Mouse (Mus musculus) thymus, adult 2 months (tissue): Measurements from ENCODE around the gene Fndc5. TPM values are rescaled to one million over a fixed set of nuclear protein-coding genes. Genes with fewer than 3 reads are reported as not detected.

Experiments
- DNase-seq: peaks from one replicate; pipeline ENCODE4 v3.0.0; 2021
- H3K27ac ChIP-seq: fragments of 200-500 bp; 2 replicates; pipeline ENCODE4 v1.5.1; 2012; ENCODE audit warnings: low read length, control low read depth; ENCODE audit not compliant: control insufficient read depth, insufficient read depth
- H3K27me3 ChIP-seq: fragments of 200-500 bp; 2 replicates; pipeline ENCODE4 v1.6.1; 2012; ENCODE audit warnings: mild to moderate bottlenecking, low read length, moderate library complexity, mixed read lengths; ENCODE audit not compliant: control insufficient read depth, insufficient read depth
- H3K36me3 ChIP-seq: fragments of 200-500 bp; 2 replicates; pipeline ENCODE4 v1.6.1; 2012; ENCODE audit warnings: mild to moderate bottlenecking, low read length, moderate library complexity; ENCODE audit not compliant: control insufficient read depth, insufficient read depth
- H3K4me1 ChIP-seq: fragments of 200-500 bp; replicated peaks from 2 replicates; pipeline ENCODE4 v1.6.1; 2012; ENCODE audit warnings: low read length; ENCODE audit not compliant: control insufficient read depth, insufficient read depth
- H3K4me3 ChIP-seq: fragments of 200-500 bp; 2 replicates; pipeline ENCODE4 v1.5.1; 2012; ENCODE audit warnings: mild to moderate bottlenecking, low read length, control low read depth, moderate library complexity; ENCODE audit not compliant: control insufficient read depth, insufficient read depth
- CTCF ChIP-seq: fragments of 200-500 bp; IDR thresholded peaks from 2 replicates; pipeline ENCODE4 v1.5.1; 2012; ENCODE audit warnings: mild to moderate bottlenecking, control low read depth, low read length, moderate library complexity, borderline replicate concordance; ENCODE audit not compliant: control insufficient read depth, poor library complexity, insufficient read depth; ENCODE audit errors: extremely low read depth
- POLR2A ChIP-seq: fragments of 200-500 bp; IDR thresholded peaks from 2 replicates; pipeline ENCODE4 v1.6.1; 2012; ENCODE audit warnings: mild to moderate bottlenecking, low read length, control low read depth, moderate library complexity; ENCODE audit not compliant: control insufficient read depth, poor library complexity, insufficient read depth; ENCODE audit errors: extremely low read depth
- WGBS: fragments of 180-500 bp; shearing (Covaris S2); methylation state at CpG from one replicate; pipeline ENCODE4 v1.1.7; 2018; 5-methylcytosine and 5-hydroxymethylcytosine counted together
- polyA plus RNA-seq: library from polyadenylated mRNA; depleted of rRNA; stranded (reverse); fragments of >200 nt; gene quantifications from 2 replicates; pipeline ENCODE4 v1.2.3, GENCODE M21; 2012; rRNA removed

Gene Fndc5
- polyA plus RNA-seq, 1 experiment, result 7.0 TPM

DNA sequence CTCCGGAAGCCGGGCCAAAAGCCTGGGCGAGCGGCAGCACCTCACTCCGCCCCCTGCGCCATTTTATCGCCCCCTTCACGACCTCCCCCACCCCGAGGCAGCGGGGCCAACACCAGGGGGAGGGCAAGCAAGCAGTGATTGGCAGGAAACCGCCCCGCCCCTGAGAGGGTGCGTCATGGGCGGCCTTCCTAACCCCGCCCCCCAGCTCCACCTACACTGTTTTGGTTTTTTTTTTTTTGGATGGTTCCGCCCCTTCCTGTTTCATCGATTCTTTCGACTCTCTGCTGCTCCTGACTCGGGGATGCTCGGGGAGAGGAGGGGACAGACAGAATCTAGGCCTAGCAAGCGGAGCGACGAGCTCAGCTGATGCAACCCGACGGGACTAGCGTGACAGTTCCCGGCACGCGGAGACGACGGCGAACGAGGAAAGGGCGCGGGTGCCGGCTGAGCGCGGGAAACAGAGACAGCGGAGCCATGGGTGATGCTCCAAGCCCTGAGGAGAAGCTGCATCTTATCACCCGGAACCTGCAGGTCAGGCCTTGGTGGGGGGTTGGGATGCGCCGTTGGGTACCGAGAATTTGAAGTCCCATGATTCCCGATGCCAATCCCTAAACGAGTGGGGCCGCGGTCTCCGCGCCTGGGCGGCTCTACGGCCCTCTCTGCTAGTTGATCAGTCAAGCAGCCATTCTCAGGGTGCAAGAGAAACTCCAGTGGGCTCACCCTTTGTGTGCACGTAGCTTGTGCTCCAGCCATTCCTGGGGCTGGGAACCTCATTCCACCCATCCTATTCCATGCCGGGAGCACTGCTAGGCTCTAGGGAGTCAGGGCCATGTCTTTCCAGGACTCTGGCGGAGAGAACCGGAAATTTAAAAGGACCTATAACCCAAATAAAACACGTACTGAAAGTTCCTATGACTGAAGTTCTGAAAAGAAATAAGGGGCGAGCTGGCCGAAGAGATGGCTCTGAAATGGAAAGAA, 53.0 kb downstream of the Fndc5 start, which contains the start of the genes S100pbp and Yars:
Gene S100pbp, minus strand, starts transcription at position 186 of the 978 bp plus-strand sequence.
Gene Yars, plus strand, starts transcription at position 219 of the 978 bp plus-strand sequence.
- TF ChIP-seq CTCF (no peak; the same call in 1 of the 2 replicates), POLR2A (peak; percentile 24; the same call in 1 of the 2 replicates)
- WGBS, result under 1% methylated on average over 54 of the region's 58 CpGs

DNA sequence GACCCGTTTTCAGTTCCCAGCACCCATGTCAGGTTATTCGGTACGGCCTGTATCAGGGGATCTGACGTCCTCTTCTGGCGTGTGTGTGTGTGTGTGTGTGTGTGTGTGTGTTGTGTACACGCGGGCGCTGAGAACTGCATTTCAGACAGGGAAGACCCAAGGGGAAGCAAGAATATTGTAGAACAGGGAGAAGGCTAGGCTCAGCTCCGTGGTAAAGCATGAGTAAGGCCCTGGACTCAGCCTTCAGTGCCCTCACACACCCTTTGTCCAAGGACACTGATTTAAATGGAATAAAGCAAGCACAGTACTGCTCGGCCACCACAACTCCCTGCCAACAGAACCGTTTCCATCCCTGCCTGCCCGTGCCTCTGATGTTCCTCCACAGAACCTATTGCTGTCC, 53.7 kb downstream of the Fndc5 start:
- H3K27ac ChIP-seq, result no peak overlapping the region
- H3K4me1 ChIP-seq, result peaks cover 7% of the 10 kb centered on the region
- no peak for DNase-seq

More for the DNA sequence above, 53.0 kb downstream of the Fndc5 start, which contains the start of the genes S100pbp and Yars:
- peak; percentile 99 for DNase-seq
- Histone ChIP-seq H3K4me1 (peaks cover 7% of the 10 kb centered on the region), H3K36me3 (no peaks in the 10 kb centered on the region), H3K27me3 (no peaks in the 10 kb centered on the region), H3K4me3 (peak within 1 kb of the TSS; percentile 96), H3K27ac (peak within 1 kb of the TSS; percentile 23; the same call in 1 of the 2 replicates)

DNA sequence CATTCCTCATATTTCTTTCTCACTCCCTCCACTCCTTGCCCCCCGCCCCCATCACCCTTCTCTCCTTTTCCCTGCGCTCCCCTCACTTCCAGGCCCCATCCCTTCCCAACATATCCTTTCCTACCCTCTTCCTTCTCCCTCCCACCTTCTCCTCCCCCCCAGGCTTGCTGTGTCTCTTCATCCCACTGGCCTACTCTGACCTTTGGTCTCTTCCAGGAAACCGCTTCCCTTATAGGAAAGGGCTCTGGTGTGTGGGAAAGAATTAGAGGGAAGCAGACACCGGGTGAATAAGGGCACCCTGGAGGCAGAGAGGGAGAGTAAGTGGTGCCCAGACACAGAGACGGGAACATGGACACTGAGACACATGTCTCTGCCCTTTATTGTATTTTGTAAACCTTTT, 54.9 kb downstream of the Fndc5 start:
- no peak for DNase-seq
- TF ChIP-seq POLR2A (no peak), CTCF (no peak)

More for the DNA sequence above, 53.7 kb downstream of the Fndc5 start:
- Histone ChIP-seq H3K27me3 (no peaks in the 10 kb centered on the region), H3K36me3 (no peaks in the 10 kb centered on the region), H3K4me3 (peak overlapping the region; percentile 80)
- TF ChIP-seq POLR2A (no peak), CTCF (no peak)
- WGBS, result 0% methylated on average over 12 of the region's 12 CpGs

More for the DNA sequence above, 54.9 kb downstream of the Fndc5 start:
- no peak overlapping the region for H3K27ac ChIP-seq
- peaks cover 7% of the 10 kb centered on the region for H3K4me1 ChIP-seq
- 94% methylated on average over 5 of the region's 5 CpGs for WGBS
- H3K36me3 ChIP-seq, result no peaks in the 10 kb centered on the region; the same call in 1 of the 2 replicates
- H3K4me3 ChIP-seq, result no peak overlapping the region
- H3K27me3 ChIP-seq, result no peaks in the 10 kb centered on the region

Other genes starting within 250 kb of the Fndc5 start
- 6.9 and 7.6 TPM in 2 replicates for gene Azin2, start 174.6 kb upstream of the Fndc5 start, polyA plus RNA-seq
- 60.0 and 60.1 TPM in 2 replicates for gene Ak2, start 145.0 kb upstream of the Fndc5 start, polyA plus RNA-seq
- 74.1 and 82.3 TPM in 2 replicates for gene Rnf19b, start 78.7 kb upstream of the Fndc5 start, polyA plus RNA-seq
- gene Tmem54, start 31.5 kb upstream of the Fndc5 start, polyA plus RNA-seq, result 3.9 and 5.5 TPM in 2 replicates
- 0.92 and 1.0 TPM in 2 replicates for gene Hpca, start 15.0 kb upstream of the Fndc5 start, polyA plus RNA-seq
- gene S100pbp, start 52.7 kb downstream of the Fndc5 start, polyA plus RNA-seq, result 45.3 and 58.7 TPM in 2 replicates
- gene Yars, start 52.8 kb downstream of the Fndc5 start, polyA plus RNA-seq, result 17.6 and 19.6 TPM in 2 replicates
- 18.7 and 19.5 TPM in 2 replicates for gene C77080, start 124.4 kb downstream of the Fndc5 start, polyA plus RNA-seq
- 0.50 and 0.88 TPM in 2 replicates for gene Sync, start 150.6 kb downstream of the Fndc5 start, polyA plus RNA-seq
- 55.5 and 61.0 TPM in 2 replicates for gene Rbbp4, start 198.4 kb downstream of the Fndc5 start, polyA plus RNA-seq
- 14.3 and 14.4 TPM in 2 replicates for gene Zbtb8os, start 198.7 kb downstream of the Fndc5 start, polyA plus RNA-seq
- gene Zbtb8a, start 241.1 kb downstream of the Fndc5 start, polyA plus RNA-seq, result 3.3 and 3.6 TPM in 2 replicates